Mouse (Mus musculus) naive thymus-derived CD4-positive, alpha-beta T cell, adult 2 months (primary cell): ENCODE results near the gene Gm4141.
"Not testable (repeated sequence)": the region's sequence is repeated elsewhere in the genome, so short reads cannot be mapped to it uniquely, and the experiment has no call there.

ENCODE experiments used
- DNase-seq: peaks from one replicate; pipeline ENCODE4 v3.0.0-alpha.2; 2011; ENCODE audit warnings: low read depth

Gm4141 gene

GRCm38 (mm10) chr7:20576141-20576540 lies at the start of gene Gm4141:
Gene Gm4141 (minus strand): TSS chr7:20576241.
- not testable (repeated sequence) for DNase-seq

DNA sequence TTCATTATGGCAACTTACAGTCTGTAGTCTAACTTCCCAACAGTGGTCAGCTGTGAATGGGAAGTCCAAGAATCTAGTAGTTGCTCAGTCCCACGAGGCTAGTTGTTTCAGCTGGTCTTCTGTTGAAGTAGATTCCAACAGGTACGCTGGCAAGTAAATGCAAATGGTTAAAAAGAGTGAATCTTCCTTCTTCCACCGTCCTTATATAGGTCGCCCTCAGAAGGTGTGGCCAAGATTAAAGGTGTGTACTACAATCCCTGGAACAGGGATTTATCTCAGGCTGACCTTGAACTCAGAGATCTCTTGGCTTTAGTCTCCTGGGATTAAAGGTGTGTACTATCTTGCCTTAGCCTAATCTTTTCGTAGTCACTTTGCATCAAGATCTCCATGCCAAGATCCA lies 22.9 kb upstream of the Gm4141 start, which contains the start of gene Gm4513:
Gene Gm4513, minus strand, starts transcription at position 101 of the 400 bp plus-strand sequence.
- DNase-seq, result not testable (repeated sequence)

GRCm38 (mm10) chr7:20545657-20546056 lies 30.4 kb downstream of the Gm4141 start, which contains the start of gene Gm5726:
Gene Gm5726 (minus strand): TSS chr7:20545757.
- DNase-seq, result not testable (repeated sequence)

- not testable (repeated sequence) for DNase-seq
Measured at GRCm38 (mm10) chr7:20533537-20533936, 42.5 kb downstream of the Gm4141 start, which contains the start of gene Vmn1r104. Gene Vmn1r104 (plus strand): TSS chr7:20533837.
